Mouse (Mus musculus) midbrain, embryonic 16.5 days (tissue): ENCODE measurements at regions not wholly inside any gene's neighbourhood (a gene's known extent, or its start where the extent isn't known, plus 50 kb on each side); places are given as distances from the start of the nearest gene placed in this dataset.

ENCODE experiments used
- ATAC-seq: fragments of 200-750 bp; cut with Nextera tagmentation; 2 replicates; pipeline ENCODE4 v1.8.0; 2017; ENCODE audit warnings: moderate TSS enrichment
- H3K27ac ChIP-seq: fragments of 300-500 bp; sonication (generic); 2 replicates; pipeline ENCODE4 v1.5.1; 2014; ENCODE audit warnings: mild to moderate bottlenecking, low read length, mixed read lengths
- H3K27me3 ChIP-seq: fragments of 300-500 bp; sonication (generic); 2 replicates; pipeline ENCODE4 v1.6.1; 2014; ENCODE audit warnings: low read depth, low read length, mixed read lengths; ENCODE audit not compliant: control insufficient read depth, insufficient read depth
- H3K36me3 ChIP-seq: fragments of 300-500 bp; sonication (generic); 2 replicates; pipeline ENCODE4 v1.6.1; 2014; ENCODE audit warnings: mild to moderate bottlenecking, low read length, moderate library complexity, mixed read lengths; ENCODE audit not compliant: control insufficient read depth, insufficient read depth
- H3K4me1 ChIP-seq: fragments of 300-500 bp; sonication (generic); 2 replicates; pipeline ENCODE4 v1.6.1; 2014; ENCODE audit warnings: mild to moderate bottlenecking, low read length, mixed read lengths; ENCODE audit not compliant: control insufficient read depth, insufficient read depth
- H3K4me2 ChIP-seq: fragments of 300-500 bp; sonication (generic); 2 replicates; pipeline ENCODE4 v1.6.1; 2014; ENCODE audit warnings: mild to moderate bottlenecking, low read length, mixed read lengths
- H3K4me3 ChIP-seq: fragments of 300-500 bp; sonication (generic); 2 replicates; pipeline ENCODE4 v1.5.1; 2014; ENCODE audit warnings: low read depth, mild to moderate bottlenecking, low read length, moderate library complexity, mixed read lengths
- H3K9ac ChIP-seq: fragments of 300-500 bp; sonication (generic); 2 replicates; pipeline ENCODE4 v1.6.1; 2014; ENCODE audit warnings: low read depth, low read length, mixed read lengths
- H3K9me3 ChIP-seq: fragments of 300-500 bp; sonication (generic); replicated peaks from 2 replicates; pipeline ENCODE4 v1.6.1; 2014; ENCODE audit warnings: mild to moderate bottlenecking, low read length, mixed read lengths; ENCODE audit not compliant: control insufficient read depth, poor library complexity, severe bottlenecking
- WGBS: fragments of 180-500 bp; shearing (Covaris S2); extraction: QIAGEN DNeasy Blood & Tissue Kit; methylation state at CpG from one replicate; pipeline ENCODE4 v1.1.7; 2014; 5-methylcytosine and 5-hydroxymethylcytosine counted together

DNA sequence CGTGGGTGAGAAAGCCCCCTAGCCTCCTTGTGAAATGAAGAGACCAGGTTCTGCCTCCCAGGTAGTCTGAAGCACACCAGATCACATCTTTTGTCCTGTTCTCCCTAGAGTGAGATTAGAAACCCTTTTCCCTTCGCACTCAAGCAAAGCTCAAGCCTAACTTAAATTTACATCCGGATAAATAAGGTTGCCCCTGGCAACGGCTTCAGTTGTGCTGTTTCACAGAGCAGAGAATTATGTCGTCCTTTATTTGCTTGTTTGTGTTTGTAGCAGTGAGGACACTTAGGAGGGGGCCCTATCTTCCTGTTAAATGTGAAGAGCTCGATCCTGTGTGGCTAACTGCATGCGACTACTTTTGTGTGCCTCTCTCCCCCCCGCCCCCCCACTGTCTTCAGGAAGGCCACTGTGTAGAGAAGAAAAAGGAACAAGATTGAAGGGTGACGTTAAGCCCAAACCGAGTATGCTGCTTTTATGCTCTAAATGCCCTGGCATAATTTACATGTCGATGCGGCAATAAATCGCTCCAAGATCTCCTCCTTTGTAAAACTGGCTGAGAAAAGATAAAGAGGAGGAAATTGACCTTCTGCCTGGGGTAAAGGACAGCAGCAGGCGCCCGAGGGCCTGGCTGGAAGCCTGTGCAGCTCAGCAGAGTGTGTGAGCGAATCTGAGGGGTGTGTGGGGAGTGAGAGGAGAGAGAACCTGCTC, 439.9 kb downstream of the Prdm2 start:
- 1% methylated on average over 16 of the region's 16 CpGs for WGBS
- Histone ChIP-seq H3K4me2 (peak overlapping the region; percentile 22; the same call in 1 of the 2 replicates), H3K36me3 (no peaks in the 10 kb centered on the region), H3K4me3 (no peak overlapping the region), H3K9ac (no peak overlapping the region), H3K9me3 (no peaks in the 10 kb centered on the region), H3K27me3 (no peaks in the 10 kb centered on the region), H3K27ac (peak overlapping the region; percentile 81), H3K4me1 (peaks cover 32% of the 10 kb centered on the region)
- peak; percentile 74 for ATAC-seq

DNA sequence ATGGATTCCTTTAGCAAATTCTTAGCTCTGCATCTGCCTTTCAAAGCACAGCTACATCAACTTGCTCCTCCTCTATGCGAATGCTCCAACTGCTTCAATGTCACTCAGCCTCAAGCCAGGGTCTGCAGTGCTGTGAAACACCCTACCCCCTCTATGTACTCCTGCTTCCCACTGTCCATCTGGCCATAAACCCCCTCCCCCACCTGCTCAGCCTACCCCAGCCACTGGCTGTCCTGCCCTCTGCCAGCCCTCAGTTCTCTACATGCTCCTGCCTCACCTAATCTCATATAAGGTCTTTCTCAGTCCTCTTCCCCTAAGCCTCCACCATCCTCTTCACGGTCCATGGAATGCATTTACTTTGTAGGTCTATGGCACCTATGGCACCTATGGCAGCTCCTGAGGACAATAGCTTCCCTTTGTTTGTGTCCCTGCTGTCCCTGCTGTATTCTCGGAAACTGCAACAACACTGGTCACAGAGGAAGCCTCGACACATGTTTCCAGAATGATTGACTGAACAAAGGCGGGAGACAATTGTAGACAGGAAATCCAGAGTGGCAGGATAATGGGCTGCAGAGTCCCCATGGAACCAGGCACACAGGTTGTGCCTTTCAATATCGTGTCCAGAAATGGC, 441.2 kb downstream of the Prdm2 start:
- no peaks in the 10 kb centered on the region for H3K9me3 ChIP-seq
- 18% methylated on average over 6 of the region's 6 CpGs for WGBS
- no peaks in the 10 kb centered on the region for H3K36me3 ChIP-seq
- H3K4me1 ChIP-seq, result peaks cover 32% of the 10 kb centered on the region
- H3K27me3 ChIP-seq, result no peaks in the 10 kb centered on the region
- H3K9ac ChIP-seq, result no peak overlapping the region
- H3K27ac ChIP-seq, result no peak overlapping the region
- no peak overlapping the region for H3K4me2 ChIP-seq
- no peak overlapping the region for H3K4me3 ChIP-seq
- ATAC-seq, result no peak

DNA sequence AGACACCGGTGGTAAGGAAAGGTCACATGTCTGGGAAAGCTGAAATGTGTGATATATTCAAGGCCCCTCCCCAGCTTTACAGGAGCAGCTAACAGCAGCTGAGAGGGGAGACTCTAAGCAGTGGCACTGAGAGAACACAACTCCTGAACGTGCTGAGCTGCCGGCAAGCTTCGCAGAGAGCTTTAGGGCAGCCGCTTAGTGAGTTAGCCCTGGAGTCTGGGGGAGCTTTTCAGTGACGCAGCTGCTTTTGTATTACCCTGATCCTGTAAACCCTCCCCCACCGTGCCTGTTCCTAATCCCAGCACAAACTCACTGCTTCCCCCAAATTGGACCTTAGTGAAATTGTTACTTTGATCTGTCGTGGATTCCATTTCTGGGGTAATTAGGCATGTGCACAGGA, 442.6 kb downstream of the Prdm2 start:
- 2% methylated on average over 8 of the region's 8 CpGs for WGBS
- Histone ChIP-seq H3K27me3 (no peaks in the 10 kb centered on the region), H3K9ac (no peak overlapping the region), H3K27ac (no peak overlapping the region), H3K4me2 (no peak overlapping the region), H3K9me3 (no peaks in the 10 kb centered on the region), H3K36me3 (no peaks in the 10 kb centered on the region), H3K4me3 (no peak overlapping the region), H3K4me1 (peaks cover 32% of the 10 kb centered on the region)
- ATAC-seq, result no peak

DNA sequence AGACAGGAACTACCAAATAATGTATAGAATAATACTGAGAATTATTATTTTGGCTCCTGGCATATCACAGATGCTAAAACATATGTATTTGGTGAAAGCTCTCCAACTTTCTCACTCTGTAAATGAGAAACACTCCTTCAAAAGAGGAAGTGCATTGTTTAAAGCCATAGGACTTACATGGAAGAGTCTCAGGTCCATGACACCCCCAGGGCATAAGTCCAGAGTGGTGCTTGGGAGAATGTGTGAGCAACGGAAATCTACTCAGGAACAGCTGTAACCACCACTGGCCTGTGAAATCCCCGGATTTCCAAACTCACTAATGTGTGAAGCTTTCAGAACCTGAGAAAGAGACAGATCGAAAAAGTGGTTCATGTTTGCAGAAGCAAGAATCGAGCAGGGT, 445.1 kb downstream of the Prdm2 start:
- no peak overlapping the region for H3K4me2 ChIP-seq
- H3K9me3 ChIP-seq, result no peaks in the 10 kb centered on the region
- no peak overlapping the region for H3K9ac ChIP-seq
- H3K27ac ChIP-seq, result no peak overlapping the region
- no peaks in the 10 kb centered on the region for H3K27me3 ChIP-seq
- no peaks in the 10 kb centered on the region for H3K36me3 ChIP-seq
- peaks cover 19% of the 10 kb centered on the region for H3K4me1 ChIP-seq
- no peak for ATAC-seq
- H3K4me3 ChIP-seq, result no peak overlapping the region
- WGBS, result 75% methylated on average over 4 of the region's 4 CpGs

DNA sequence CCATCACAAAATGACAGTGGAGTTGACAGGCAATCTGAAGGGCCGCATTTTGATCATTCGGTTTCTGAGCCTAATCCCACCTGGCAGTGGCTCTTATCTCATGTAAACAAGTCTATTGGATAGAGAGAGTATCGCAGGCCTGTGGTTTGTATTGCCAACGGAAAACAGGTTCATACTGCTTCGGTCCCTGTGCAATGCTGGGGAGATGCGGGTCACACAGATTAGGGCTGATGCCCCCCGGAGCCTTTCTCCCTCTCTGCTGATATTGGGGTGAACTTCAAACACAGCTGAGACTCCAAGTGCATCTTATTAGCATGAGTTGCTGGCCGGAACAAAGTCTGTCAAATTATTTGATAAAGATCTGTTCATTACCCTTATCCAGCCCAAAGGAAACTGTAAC, 451.2 kb downstream of the Prdm2 start:
- H3K4me1 ChIP-seq, result no peaks in the 10 kb centered on the region
- H3K4me2 ChIP-seq, result no peak overlapping the region
- no peaks in the 10 kb centered on the region for H3K27me3 ChIP-seq
- H3K4me3 ChIP-seq, result no peak overlapping the region
- WGBS, result 64% methylated on average over 8 of the region's 8 CpGs
- H3K9me3 ChIP-seq, result no peaks in the 10 kb centered on the region
- H3K27ac ChIP-seq, result no peak overlapping the region
- peak; percentile 42; the same call in 1 of the 2 replicates for ATAC-seq
- H3K36me3 ChIP-seq, result no peaks in the 10 kb centered on the region
- H3K9ac ChIP-seq, result no peak overlapping the region

DNA sequence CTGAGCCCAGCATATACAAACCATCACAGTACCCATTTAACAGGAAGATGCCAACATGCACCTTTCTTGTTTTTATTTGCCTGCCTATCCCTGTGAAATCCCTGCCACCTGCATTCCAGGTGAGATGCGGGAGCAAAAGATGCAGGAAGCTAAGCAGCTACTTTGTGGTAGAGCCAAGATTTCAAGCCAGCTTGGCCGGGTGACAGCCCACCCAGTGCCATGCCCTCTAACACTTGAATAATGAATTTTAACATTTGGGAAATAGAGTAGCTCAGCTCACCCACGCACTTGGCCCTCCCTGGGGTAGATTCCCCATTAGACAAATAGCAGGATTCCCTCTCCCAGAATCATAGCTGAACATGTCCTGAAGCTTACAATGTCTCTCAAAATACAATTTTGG, 454.7 kb downstream of the Prdm2 start:
- 87% methylated on average over 3 of the region's 3 CpGs for WGBS
- H3K9ac ChIP-seq, result no peak overlapping the region
- no peak overlapping the region for H3K4me2 ChIP-seq
- ATAC-seq, result no peak
- H3K36me3 ChIP-seq, result no peaks in the 10 kb centered on the region
- no peak overlapping the region for H3K27ac ChIP-seq
- H3K4me1 ChIP-seq, result no peaks in the 10 kb centered on the region
- no peak overlapping the region for H3K4me3 ChIP-seq
- no peaks in the 10 kb centered on the region for H3K9me3 ChIP-seq
- H3K27me3 ChIP-seq, result no peaks in the 10 kb centered on the region

DNA sequence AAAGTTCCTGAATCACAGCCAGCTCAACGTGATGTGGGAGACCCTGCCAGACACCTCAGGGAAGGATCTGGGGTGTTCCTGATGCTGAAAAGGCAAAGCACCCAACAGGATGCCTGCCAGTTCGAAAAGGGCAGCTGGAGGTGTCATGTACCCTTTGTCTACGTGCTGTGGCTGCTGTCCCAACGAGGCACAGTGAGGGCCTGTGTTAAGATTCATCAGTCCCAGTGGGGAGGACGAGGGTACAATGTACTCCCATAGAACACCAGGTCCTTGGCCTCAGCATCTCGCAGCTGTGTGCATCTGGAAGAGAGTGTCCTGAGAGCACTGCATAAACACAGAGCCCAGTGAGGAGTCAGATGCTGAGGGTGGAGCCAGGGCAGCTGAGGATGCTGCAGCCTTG, 456.5 kb downstream of the Prdm2 start:
- no peaks in the 10 kb centered on the region for H3K36me3 ChIP-seq
- H3K4me1 ChIP-seq, result no peaks in the 10 kb centered on the region
- no peaks in the 10 kb centered on the region for H3K9me3 ChIP-seq
- H3K27ac ChIP-seq, result no peak overlapping the region
- H3K4me3 ChIP-seq, result no peak overlapping the region
- WGBS, result 49% methylated on average over 6 of the region's 6 CpGs
- H3K4me2 ChIP-seq, result no peak overlapping the region
- H3K27me3 ChIP-seq, result no peaks in the 10 kb centered on the region
- H3K9ac ChIP-seq, result no peak overlapping the region
- ATAC-seq, result no peak

DNA sequence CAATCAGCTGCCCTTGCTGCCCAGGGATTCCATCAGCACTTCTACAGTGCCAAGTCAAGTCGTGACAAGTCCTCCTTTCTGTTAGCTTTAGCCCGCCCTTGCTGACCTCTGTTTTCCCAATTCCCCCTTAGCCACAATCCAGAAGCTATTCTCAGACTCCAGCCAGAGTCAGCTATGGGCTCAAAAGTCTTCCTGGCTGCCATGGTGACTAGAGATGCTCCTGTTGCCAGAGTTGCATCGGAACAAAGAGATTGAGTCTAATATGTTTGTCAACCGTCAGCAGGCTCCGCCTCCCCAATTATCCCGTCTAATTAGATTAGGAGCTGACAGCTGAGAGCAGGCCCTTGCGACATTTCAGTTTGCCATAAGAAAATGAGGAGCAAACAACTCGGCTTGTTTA, 462.9 kb downstream of the Prdm2 start:
- ATAC-seq, result peak; percentile 71; the same call in 1 of the 2 replicates
- Histone ChIP-seq H3K4me2 (no peak overlapping the region), H3K4me3 (no peak overlapping the region), H3K4me1 (peaks cover 4% of the 10 kb centered on the region; the same call in 1 of the 2 replicates), H3K27me3 (no peaks in the 10 kb centered on the region), H3K36me3 (no peaks in the 10 kb centered on the region), H3K9me3 (no peaks in the 10 kb centered on the region), H3K9ac (no peak overlapping the region), H3K27ac (no peak overlapping the region)
- 17% methylated on average over 8 of the region's 8 CpGs for WGBS

DNA sequence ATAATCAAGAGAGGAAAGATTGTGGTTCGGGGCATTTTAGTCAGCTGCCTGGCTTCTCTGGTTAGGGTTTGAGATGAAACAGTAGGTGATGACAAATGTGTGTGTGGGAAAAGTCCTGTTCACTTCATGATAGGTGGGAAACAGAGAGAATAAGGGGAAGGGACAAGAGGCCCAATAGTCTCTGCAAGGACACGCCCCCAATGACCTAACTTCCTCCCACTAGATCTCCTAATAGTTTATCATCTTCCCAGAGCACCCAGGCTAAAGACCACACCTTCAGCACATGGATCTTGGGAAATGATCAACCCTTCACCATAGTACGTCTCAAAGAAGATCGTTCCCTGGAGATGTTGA, 484.3 kb upstream of the Kazn start:
- no peak overlapping the region for H3K9ac ChIP-seq
- no peaks in the 10 kb centered on the region for H3K9me3 ChIP-seq
- no peak for ATAC-seq
- no peaks in the 10 kb centered on the region for H3K27me3 ChIP-seq
- H3K27ac ChIP-seq, result no peak overlapping the region
- no peaks in the 10 kb centered on the region for H3K36me3 ChIP-seq
- H3K4me3 ChIP-seq, result no peak overlapping the region
- no peak overlapping the region for H3K4me2 ChIP-seq
- H3K4me1 ChIP-seq, result 0 out of 2 replicates have a peak, but pooled peaks cover 2% of the 10 kb centered on the region
- WGBS, result 95% methylated on average over 4 of the region's 4 CpGs
